ENCODE assay signal across 11 mouse cellular contexts in genomic region chr19:45242348-45243263, GRCm38 (mm10). TPM values are rescaled to one million over a fixed set of nuclear protein-coding genes. Genes with fewer than 3 reads are reported as not detected.
DNase-seq lines count a peak whose midpoint lies in the region; ATAC-seq and TF ChIP-seq lines count a peak whose summit lies in the region.
"Had no signal": no experiment of that assay in that cellular context is flagged by ENCODE, and none has a peak within 500 bp of the region (broad histone marks: within the 10 kb centered on the region; RNA-seq: fewer than 3 reads in every experiment).

No protein-coding gene starts in this region.

- H3K4me2 ChIP-seq in hindbrain, embryonic 16.5 days (ENCODE audit: low read length) = peak overlapping the region; percentile 30

- H3K9ac ChIP-seq in hindbrain, embryonic 16.5 days (ENCODE audit: low read depth, low read length) = no peak overlapping the region

- no peak for TF ChIP-seq POLR2A in kidney, adult 2 months (IDR thresholded peaks at IDR 0.05; ENCODE audit: low read depth, low read length)

- H3K27ac ChIP-seq in kidney, adult 2 months (ENCODE audit: insufficient read depth, low read depth, low read length) = no peak overlapping the region
- H3K27ac ChIP-seq in embryonic facial prominence, embryonic 10.5 days (replicated peaks) = no peak overlapping the region
- H3K27ac ChIP-seq in hindbrain, embryonic 16.5 days (ENCODE audit: low read depth, low read length) = no peak overlapping the region
- H3K27ac ChIP-seq: stomach, postnatal 0 days had no signal

- intact Hi-C loops in left cerebral cortex, postnatal 4 days (cut with DNase I) = loop anchor here (10.0 kb wide), 1 partner anchor 52 kb away; no protein-coding TSS in a partner anchor

- H3K4me1 ChIP-seq in kidney, adult 2 months (ENCODE audit: control insufficient read depth, insufficient read depth, low read length) = no peaks in the 10 kb centered on the region
- H3K4me1 ChIP-seq in embryonic facial prominence, embryonic 10.5 days = peaks cover 20% of the 10 kb centered on the region
- peaks cover 2% of the 10 kb centered on the region; the same call in 1 of the 2 replicates for H3K4me1 ChIP-seq in hindbrain, embryonic 16.5 days (ENCODE audit: control insufficient read depth, insufficient read depth, low read depth, low read length)

- no peak for ATAC-seq in hindbrain, embryonic 16.5 days

- peaks cover 4% of the 10 kb centered on the region; the same call in 1 of the 2 replicates for H3K27me3 ChIP-seq in kidney, adult 2 months (replicated peaks; ENCODE audit: control insufficient read depth, insufficient read depth, low read length)
- peaks cover 100% of the 10 kb centered on the region for H3K27me3 ChIP-seq in embryonic facial prominence, embryonic 10.5 days (replicated peaks; ENCODE audit: low read depth, poor library complexity, severe bottlenecking)
- H3K27me3 ChIP-seq in hindbrain, embryonic 16.5 days (replicated peaks; ENCODE audit: control insufficient read depth, insufficient read depth, low read length) = peaks cover 52% of the 10 kb centered on the region

- no peaks in the 10 kb centered on the region for H3K9me3 ChIP-seq in embryonic facial prominence, embryonic 10.5 days
- no peaks in the 10 kb centered on the region for H3K9me3 ChIP-seq in hindbrain, embryonic 16.5 days (ENCODE audit: control insufficient read depth, low read length)

- WGBS in kidney, adult 2 months = 5% methylated on average over 23 of the region's 23 CpGs
- WGBS in embryonic facial prominence, embryonic 10.5 days = under 1% methylated on average over 23 of the region's 23 CpGs
- 3% methylated on average over 23 of the region's 23 CpGs for WGBS in hindbrain, embryonic 16.5 days

- no peak overlapping the region for H3K4me3 ChIP-seq in kidney, adult 2 months (ENCODE audit: insufficient read depth, low read depth, low read length)
- H3K4me3 ChIP-seq in embryonic facial prominence, embryonic 10.5 days = no peak overlapping the region
- no peak overlapping the region for H3K4me3 ChIP-seq in hindbrain, embryonic 16.5 days (ENCODE audit: low read length)

- no peak for TF ChIP-seq CTCF in kidney, adult 2 months (conservative IDR thresholded peaks at IDR 0.05; ENCODE audit: insufficient read depth, insufficient read length, low read depth, low read length)

- H3K36me3 ChIP-seq in kidney, adult 2 months (ENCODE audit: control insufficient read depth, insufficient read depth, low read length) = no peaks in the 10 kb centered on the region
- H3K36me3 ChIP-seq in embryonic facial prominence, embryonic 10.5 days (replicated peaks) = no peaks in the 10 kb centered on the region
- H3K36me3 ChIP-seq in hindbrain, embryonic 16.5 days (ENCODE audit: control insufficient read depth, insufficient read depth, low read length) = no peaks in the 10 kb centered on the region

- peak; percentile 10 for DNase-seq in kidney, adult 2 months
- no peak for DNase-seq in kidney, postnatal 14 days
- peak; percentile 87 for DNase-seq in ES-CJ7 (ENCODE audit: low read depth, low spot score)
- DNase-seq in embryonic facial prominence, embryonic 10.5 days (ENCODE audit: low spot score) = peak; percentile 60
- DNase-seq in left cerebral cortex, postnatal 4 days = no peak
- no peak for DNase-seq in ovary, postnatal 10 days (ENCODE audit: low spot score)
- no peak for DNase-seq in cerebellum, adult 9-10 months

RNA-seq across cellular contexts. Expression of gene Lbx1, which starts 7.0 kb away (rescaled TPM):
- 0.06 TPM in 1 of 2 replicates, not detected in the other for polyA plus RNA-seq in kidney, adult 2 months (2012; rRNA removed)
- 0.22 and 0.40 TPM in 2 replicates for polyA plus RNA-seq in embryonic facial prominence, embryonic 10.5 days (2016; fragmentation: Nextera tagmentation; extraction: Ambion mirVana)
- polyA plus RNA-seq in hindbrain, embryonic 16.5 days (2015; fragmentation: Nextera tagmentation; extraction: Ambion mirVana) = 6.9 and 7.3 TPM in 2 replicates
- total RNA-seq in left cerebral cortex, postnatal 4 days (2021) = not detected
- polyA plus RNA-seq: large intestine, adult 2 months; liver, adult 2 months; stomach, postnatal 0 days had no signal

Comparison
In these comparisons a context has a peak if more than half of its experiments do, and no peak if none do; other contexts are left out.
1. DNase-seq: peak in kidney, adult 2 months (single experiment), ES-CJ7 (single experiment) and embryonic facial prominence, embryonic 10.5 days (single experiment); none in kidney, postnatal 14 days (single experiment), left cerebral cortex, postnatal 4 days (single experiment), ovary, postnatal 10 days (single experiment) and cerebellum, adult 9-10 months (single experiment).